Mouse (Mus musculus): ENCODE measurements around the gene Glb1l.

- TF ChIP-seq MAZ (IDR thresholded peaks at IDR 0.05; ENCODE audit: low read depth, low read length), result no peak
- TF ChIP-seq CTCF (conservative IDR thresholded peaks at IDR 0.05 in 1 of 2, IDR thresholded peaks at IDR 0.05 in 1 of 2; ENCODE audit: low read depth in 2 of 2, low read length in 2 of 2), result no peak
- no peak for TF ChIP-seq MXI1 (IDR thresholded peaks at IDR 0.05; ENCODE audit: low read depth, low read length)
- no peak for TF ChIP-seq POLR2A (IDR thresholded peaks at IDR 0.05; ENCODE audit: low read depth, low read length)
- TF ChIP-seq CHD1 (IDR thresholded peaks at IDR 0.05; ENCODE audit: low read depth, low read length), result no peak
- TF ChIP-seq ZC3H11A (IDR thresholded peaks at IDR 0.05; ENCODE audit: low read depth, low read length), result no peak
Observed at GRCm38 (mm10) chr1:75231664-75232152, 21.1 kb upstream of the Glb1l start, which contains the start of gene A630095N17Rik.
